Mouse (Mus musculus) MEL (cell line): Measurements from ENCODE around the gene Boll. TPM values are rescaled to one million over a fixed set of nuclear protein-coding genes. Genes with fewer than 3 reads are reported as not detected.

Experiments
- DNase-seq: peaks from one replicate; pipeline ENCODE4 v3.0.0; 2011; ENCODE audit warnings: low read depth, low spot score
- H3K27ac ChIP-seq: 2 replicates; pipeline ENCODE4 v1.5.1; 2012; ENCODE audit warnings: low read depth, mild to moderate bottlenecking, control low read depth, low read length, moderate library complexity; ENCODE audit not compliant: control insufficient read depth
- H3K27me3 ChIP-seq, 2 experiments: fragments of 150-350 bp in 1 of 2; sonication (generic) in 1 of 2; 2 replicates each; pipeline ENCODE4 v1.6.1; 2012; ENCODE audit warnings: low read length in 2 of 2, mild to moderate bottlenecking in 2 of 2, improper control_type of control experiment in 1 of 2, moderate library complexity in 1 of 2; ENCODE audit not compliant: insufficient read depth in 2 of 2, control insufficient read depth in 1 of 2
- H3K36me3 ChIP-seq, 2 experiments: 2 replicates each; pipeline ENCODE4 v1.6.1; 2012 to 2014; ENCODE audit warnings: low read length in 2 of 2, improper control_type of control experiment in 1 of 2, inconsistent platforms in 1 of 2, mild to moderate bottlenecking in 1 of 2; ENCODE audit not compliant: insufficient read depth in 2 of 2, control insufficient read depth in 1 of 2
- H3K4me1 ChIP-seq, 2 experiments: fragments of 150-350 bp in 1 of 2; sonication (generic) in 1 of 2; 2 replicates each; pipeline ENCODE4 v1.6.1; 2012; ENCODE audit warnings: low read length in 2 of 2, improper control_type of control experiment in 1 of 2, mild to moderate bottlenecking in 1 of 2; ENCODE audit not compliant: insufficient read depth in 2 of 2, control insufficient read depth in 1 of 2
- H3K4me3 ChIP-seq, 2 experiments: fragments of 150-350 bp in 1 of 2; sonication (generic) in 1 of 2; 2 replicates each; pipeline ENCODE4 v1.5.1; 2012; ENCODE audit warnings: low read depth in 2 of 2, low read length in 2 of 2, mild to moderate bottlenecking in 2 of 2, moderate library complexity in 2 of 2, control low read depth in 1 of 2, improper control_type of control experiment in 1 of 2; ENCODE audit not compliant: control insufficient read depth in 1 of 2, insufficient read depth in 1 of 2
- H3K79me2 ChIP-seq: 2 replicates; pipeline ENCODE4 v1.6.1; 2012; ENCODE audit warnings: mild to moderate bottlenecking, low read length, moderate library complexity; ENCODE audit not compliant: control insufficient read depth, poor library complexity, insufficient read depth
- H3K9ac ChIP-seq: 2 replicates; pipeline ENCODE4 v1.6.1; 2012; ENCODE audit warnings: low read depth, mild to moderate bottlenecking, control low read depth, low read length, moderate library complexity; ENCODE audit not compliant: control insufficient read depth, poor library complexity, severe bottlenecking
- H3K9me3 ChIP-seq: fragments of 150-350 bp; sonication (generic); replicated peaks from 2 replicates; pipeline ENCODE4 v1.6.1; 2012; ENCODE audit warnings: mild to moderate bottlenecking, low read length, improper control_type of control experiment, moderate library complexity; ENCODE audit not compliant: insufficient read depth
- BHLHE40 ChIP-seq: IDR thresholded peaks from 2 replicates; pipeline ENCODE4 v1.6.1; 2012; ENCODE audit warnings: low read depth, mild to moderate bottlenecking, inconsistent platforms, low read length, improper control_type of control experiment, borderline replicate concordance
- CHD1 ChIP-seq: IDR thresholded peaks from 2 replicates; pipeline ENCODE4 v1.6.1; 2012; ENCODE audit warnings: low read depth, mild to moderate bottlenecking, inconsistent platforms, low read length, improper control_type of control experiment
- CHD2 ChIP-seq: IDR thresholded peaks from 2 replicates; pipeline ENCODE4 v1.6.1; 2011; ENCODE audit warnings: low read length, improper control_type of control experiment
- CTCF ChIP-seq, 3 experiments: IDR thresholded peaks in 2 of 3; conservative IDR thresholded peaks in 1 of 3; 2 replicates each; pipeline ENCODE4 v1.5.1; 2011 to 2012; ENCODE audit warnings: low read length in 3 of 3, low read depth in 2 of 3, mild to moderate bottlenecking in 2 of 3, improper control_type of control experiment in 1 of 3, inconsistent platforms in 1 of 3, mixed read lengths in 1 of 3, moderate library complexity in 1 of 3; ENCODE audit not compliant: control insufficient read depth in 1 of 3, insufficient read depth in 1 of 3, poor library complexity in 1 of 3, severe bottlenecking in 1 of 3
- E2F4 ChIP-seq: IDR thresholded peaks from 2 replicates; pipeline ENCODE4 v1.6.1; 2011; ENCODE audit warnings: low read depth, low read length, improper control_type of control experiment, borderline replicate concordance
- ELF1 ChIP-seq: IDR thresholded peaks from 2 replicates; pipeline ENCODE4 v1.6.1; 2014; ENCODE audit warnings: low read depth, mild to moderate bottlenecking, inconsistent platforms, low read length, improper control_type of control experiment, moderate library complexity
- EP300 ChIP-seq, 2 experiments: IDR thresholded peaks; 2 replicates each; pipeline ENCODE4 v1.6.1; 2011; ENCODE audit warnings: improper control_type of control experiment in 2 of 2, low read length in 2 of 2, low read depth in 1 of 2, mild to moderate bottlenecking in 1 of 2
- ETS1 ChIP-seq: IDR thresholded peaks from 2 replicates; pipeline ENCODE4 v1.6.1; 2012; ENCODE audit warnings: low read depth, mild to moderate bottlenecking, inconsistent platforms, low read length, improper control_type of control experiment, moderate library complexity
- GABPA ChIP-seq: IDR thresholded peaks from 2 replicates; pipeline ENCODE4 v1.6.1; 2012; ENCODE audit warnings: low read depth, mild to moderate bottlenecking, inconsistent platforms, low read length, improper control_type of control experiment, moderate library complexity
- GATA1 ChIP-seq: IDR thresholded peaks from 2 replicates; pipeline ENCODE4 v1.6.1; 2011; ENCODE audit warnings: low read depth, low read length, improper control_type of control experiment
- HCFC1 ChIP-seq: IDR thresholded peaks from 2 replicates; pipeline ENCODE4 v1.6.1; 2012; ENCODE audit warnings: low read depth, mild to moderate bottlenecking, inconsistent platforms, low read length, improper control_type of control experiment, moderate library complexity
- JUND ChIP-seq: IDR thresholded peaks from 2 replicates; pipeline ENCODE4 v1.6.1; 2011; ENCODE audit warnings: low read depth, mild to moderate bottlenecking, improper control_type of control experiment, low read length
- KAT2A ChIP-seq: conservative IDR thresholded peaks from 2 replicates; pipeline ENCODE4 v1.6.1; 2012; ENCODE audit warnings: low read depth, low read length, improper control_type of control experiment, inconsistent platforms
- MAFK ChIP-seq: IDR thresholded peaks from 2 replicates; pipeline ENCODE4 v1.6.1; 2011; ENCODE audit warnings: low read depth, mild to moderate bottlenecking, low read length, improper control_type of control experiment, borderline replicate concordance
- MAX ChIP-seq: IDR thresholded peaks from 2 replicates; pipeline ENCODE4 v1.6.1; 2011; ENCODE audit warnings: low read length, improper control_type of control experiment
- MAZ ChIP-seq: IDR thresholded peaks from 2 replicates; pipeline ENCODE4 v1.6.1; 2012; ENCODE audit warnings: low read depth, mild to moderate bottlenecking, inconsistent platforms, low read length, improper control_type of control experiment
- MEF2A ChIP-seq: IDR thresholded peaks from 2 replicates; pipeline ENCODE4 v1.6.1; 2014; ENCODE audit warnings: low read depth, mild to moderate bottlenecking, inconsistent platforms, low read length, improper control_type of control experiment; ENCODE audit not compliant: poor library complexity, insufficient replicate concordance, severe bottlenecking; ENCODE audit errors: extremely low read depth
- MXI1 ChIP-seq: IDR thresholded peaks from 2 replicates; pipeline ENCODE4 v1.6.1; 2011; ENCODE audit warnings: mild to moderate bottlenecking, low read depth, low read length, improper control_type of control experiment
- MYB ChIP-seq: IDR thresholded peaks from 2 replicates; pipeline ENCODE4 v1.6.1; 2011; ENCODE audit warnings: mild to moderate bottlenecking, low read depth, low read length, improper control_type of control experiment
- MYC ChIP-seq: IDR thresholded peaks from 2 replicates; pipeline ENCODE4 v1.6.1; 2011; ENCODE audit warnings: low read depth, mild to moderate bottlenecking, low read length, improper control_type of control experiment, moderate library complexity
- NELFE ChIP-seq: IDR thresholded peaks from 2 replicates; pipeline ENCODE4 v1.6.1; 2011; ENCODE audit warnings: low read depth, low read length, improper control_type of control experiment
- NRF1 ChIP-seq: IDR thresholded peaks from 2 replicates; pipeline ENCODE4 v1.6.1; 2014; ENCODE audit warnings: low read depth, mild to moderate bottlenecking, inconsistent platforms, low read length, improper control_type of control experiment, moderate library complexity; ENCODE audit not compliant: poor library complexity, insufficient read depth, severe bottlenecking
- POLR2A ChIP-seq, 2 experiments: IDR thresholded peaks; 2 replicates each; pipeline ENCODE4 v1.6.1; 2011 to 2012; ENCODE audit warnings: low read length in 2 of 2, mild to moderate bottlenecking in 2 of 2, control low read depth in 1 of 2, improper control_type of control experiment in 1 of 2, low read depth in 1 of 2, moderate library complexity in 1 of 2; ENCODE audit not compliant: control insufficient read depth in 1 of 2, insufficient read depth in 1 of 2, poor library complexity in 1 of 2
- POLR2AphosphoS2 ChIP-seq: IDR thresholded peaks from 2 replicates; pipeline ENCODE4 v1.6.1; 2011; ENCODE audit warnings: low read length, improper control_type of control experiment
- POLR2AphosphoS5 ChIP-seq: IDR thresholded peaks from 2 replicates; pipeline ENCODE4 v1.6.1; 2012; ENCODE audit warnings: low read depth, borderline replicate concordance, mild to moderate bottlenecking, inconsistent platforms, low read length, moderate library complexity, mixed read lengths
- RAD21 ChIP-seq: IDR thresholded peaks from 2 replicates; pipeline ENCODE4 v1.6.1; 2011; ENCODE audit warnings: mild to moderate bottlenecking, low read depth, low read length, improper control_type of control experiment
- RCOR1 ChIP-seq: IDR thresholded peaks from 2 replicates; pipeline ENCODE4 v1.6.1; 2012; ENCODE audit warnings: low read depth, mild to moderate bottlenecking, inconsistent platforms, low read length, improper control_type of control experiment
- SMC3 ChIP-seq: IDR thresholded peaks from 2 replicates; pipeline ENCODE4 v1.6.1; 2011; ENCODE audit warnings: low read depth, low read length, improper control_type of control experiment
- TAL1 ChIP-seq: IDR thresholded peaks from 2 replicates; pipeline ENCODE4 v1.6.1; 2012; ENCODE audit warnings: mild to moderate bottlenecking, inconsistent platforms, low read length, moderate library complexity, mixed read lengths
- TBP ChIP-seq: IDR thresholded peaks from 2 replicates; pipeline ENCODE4 v1.8.0; 2011; ENCODE audit warnings: low read depth, low read length, improper control_type of control experiment
- TCF12 ChIP-seq: IDR thresholded peaks from 2 replicates; pipeline ENCODE4 v1.6.1; 2014; ENCODE audit warnings: low read depth, mild to moderate bottlenecking, inconsistent platforms, low read length, improper control_type of control experiment, moderate library complexity
- UBTF ChIP-seq: IDR thresholded peaks from 2 replicates; pipeline ENCODE4 v1.6.1; 2012; ENCODE audit warnings: low read depth, mild to moderate bottlenecking, inconsistent platforms, low read length, improper control_type of control experiment, moderate library complexity, borderline replicate concordance; ENCODE audit not compliant: insufficient read depth
- USF1 ChIP-seq: IDR thresholded peaks from 2 replicates; pipeline ENCODE4 v1.6.1; 2014; ENCODE audit warnings: low read depth, mild to moderate bottlenecking, inconsistent platforms, low read length, improper control_type of control experiment, moderate library complexity
- USF2 ChIP-seq, 2 experiments: IDR thresholded peaks; 2 replicates each; pipeline ENCODE4 v1.6.1; 2011 to 2012; ENCODE audit warnings: improper control_type of control experiment in 2 of 2, low read length in 2 of 2, borderline replicate concordance in 1 of 2, inconsistent platforms in 1 of 2, low read depth in 1 of 2, mild to moderate bottlenecking in 1 of 2; ENCODE audit not compliant: insufficient read depth in 1 of 2
- ZC3H11A ChIP-seq: IDR thresholded peaks from 2 replicates; pipeline ENCODE4 v1.6.1; 2012; ENCODE audit warnings: low read depth, mild to moderate bottlenecking, inconsistent platforms, low read length, improper control_type of control experiment
- ZKSCAN1 ChIP-seq: IDR thresholded peaks from 2 replicates; pipeline ENCODE4 v1.6.1; 2012; ENCODE audit warnings: low read depth, mild to moderate bottlenecking, inconsistent platforms, low read length, improper control_type of control experiment, moderate library complexity
- ZMIZ1 ChIP-seq: IDR thresholded peaks from 2 replicates; pipeline ENCODE4 v1.6.1; 2012; ENCODE audit warnings: low read depth, mild to moderate bottlenecking, inconsistent platforms, low read length, improper control_type of control experiment, moderate library complexity
- ZNF384 ChIP-seq: IDR thresholded peaks from 2 replicates; pipeline ENCODE4 v1.6.1; 2012; ENCODE audit warnings: low read depth, mild to moderate bottlenecking, inconsistent platforms, low read length, improper control_type of control experiment
- polyA plus RNA-seq, 2 experiments: library from polyadenylated mRNA; stranded (reverse) in 1 of 2; unstranded in 1 of 2; fragments of >175 nt in 1 of 2; fragments of >200 nt in 1 of 2; gene quantifications; 2 replicates each; pipeline versions ENCODE4 v1.2.1 to v1.2.4; 2012; ENCODE audit warnings: low replicate concordance in 2 of 2, low read depth in 1 of 2; ENCODE audit not compliant: insufficient read length in 2 of 2, insufficient read depth in 1 of 2, missing spikeins in 1 of 2
- total RNA-seq: library from RNA; depleted of rRNA; stranded (reverse); fragments of 300-350 nt; gene quantifications from 2 replicates; pipeline ENCODE4 v1.2.3, GENCODE M21; 2012

Boll gene
- total and polyA plus RNA-seq, 3 experiments: not detected

DNA sequence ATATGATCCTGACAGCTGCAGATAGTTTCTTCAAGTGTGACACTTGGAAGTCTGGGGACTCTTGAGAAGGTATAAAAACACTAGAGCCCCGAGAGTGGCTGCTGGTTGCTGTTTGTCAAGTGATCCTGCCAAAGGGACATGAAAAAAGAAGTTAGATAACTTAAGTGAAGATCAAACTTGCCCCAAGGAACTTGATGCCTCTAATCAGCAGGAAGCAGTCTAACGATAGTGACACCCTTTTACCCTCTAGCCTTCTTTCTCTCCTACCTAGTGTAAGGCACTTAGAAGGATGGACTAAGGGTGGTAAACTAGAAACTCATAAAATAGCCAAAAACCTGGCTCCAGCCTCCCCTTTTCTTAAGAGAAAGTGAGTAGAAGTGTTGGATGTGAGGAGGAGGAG is 98.9 kb downstream of the Boll start:
- peak; percentile 84 for DNase-seq
- H3K4me3 ChIP-seq: peak overlapping the region; percentile 16 to 62
- no peaks in the 10 kb centered on the region for H3K79me2 ChIP-seq
- H3K9ac ChIP-seq: peak overlapping the region; percentile 52
- H3K36me3 ChIP-seq: peaks cover 0 to 19% of the 10 kb centered on the region in 2 experiments; a peak in 2 of 4 replicates
- H3K27ac ChIP-seq: peak overlapping the region; percentile 89
- no peaks in the 10 kb centered on the region for H3K9me3 ChIP-seq
- H3K4me1 ChIP-seq: peaks cover 13 to 14% of the 10 kb centered on the region in 2 experiments
- H3K27me3 ChIP-seq: no peaks in the 10 kb centered on the region
- TF ChIP-seq TBP (peak; percentile 59; the same call in 1 of the 2 replicates), TCF12 (peak; percentile 93), USF1 (no peak), NRF1 (no peak), POLR2AphosphoS5 (no peak), ZMIZ1 (no peak), SMC3 (no peak), JUND (no peak), HCFC1 (peak; percentile 42; the same call in 1 of the 2 replicates), RAD21 (no peak), MYC (no peak), NELFE (no peak), ETS1 (peak; percentile 65), POLR2A (IDR thresholded peaks at IDR 0.05; ENCODE audit: control insufficient read depth in 1 of 2, insufficient read depth in 1 of 2, low read depth in 1 of 2, low read length in 2 of 2, poor library complexity in 1 of 2) (no peak), ZC3H11A (no peak), RCOR1 (peak; percentile 81), E2F4 (no peak), MAX (no peak; the same call in 1 of the 2 replicates), GABPA (no peak), GATA1 (peak; percentile 95), EP300 (IDR thresholded peaks at IDR 0.05; ENCODE audit: low read depth in 1 of 2, low read length in 2 of 2) (peak; percentile 93 to 96), ELF1 (no peak), TAL1 (no peak), ZNF384 (peak; percentile 74), CHD1 (0 out of 2 replicates have a peak, but pooled peaks have one; percentile 22), MEF2A (no peak), KAT2A (no peak), CHD2 (no peak), CTCF (IDR thresholded peaks at IDR 0.05 in 2 of 3, conservative IDR thresholded peaks at IDR 0.05 in 1 of 3; ENCODE audit: control insufficient read depth in 1 of 3, insufficient read depth in 1 of 3, low read depth in 2 of 3, low read length in 3 of 3, poor library complexity in 1 of 3, severe bottlenecking in 1 of 3) (no peak), MXI1 (no peak), USF2 (IDR thresholded peaks at IDR 0.05; ENCODE audit: borderline replicate concordance in 1 of 2, insufficient read depth in 1 of 2, low read depth in 1 of 2, low read length in 2 of 2) (no peak), MYB (peak; percentile 58), UBTF (no peak), POLR2AphosphoS2 (no peak), MAZ (no peak; the same call in 1 of the 2 replicates), ZKSCAN1 (no peak), BHLHE40 (peak; percentile 65; the same call in 1 of the 2 replicates), MAFK (no peak)
